Mouse (Mus musculus) myocyte (in vitro differentiated cells): Measurements from ENCODE around the gene Zfp184.

Source experiments
- CEBPB ChIP-seq: IDR thresholded peaks from 2 replicates; pipeline ENCODE4 v1.6.1; 2011; ENCODE audit warnings: mild to moderate bottlenecking, moderate library complexity; ENCODE audit not compliant: poor library complexity, insufficient read depth, severe bottlenecking
- E2F4 ChIP-seq: IDR thresholded peaks from one replicate; pipeline ENCODE4 v1.6.1; 2011; ENCODE audit warnings: mild to moderate bottlenecking, control low read depth, moderate library complexity; ENCODE audit not compliant: insufficient read depth
- MAX ChIP-seq: IDR thresholded peaks from one replicate; pipeline ENCODE4 v1.6.1; 2011; ENCODE audit warnings: low read depth, mild to moderate bottlenecking, control low read depth
- MYOD1 ChIP-seq, 3 experiments: IDR thresholded peaks; one replicate each; pipeline ENCODE4 v1.6.1; 2011; ENCODE audit warnings: control low read depth in 2 of 3, low read depth in 2 of 3, mild to moderate bottlenecking in 2 of 3, moderate library complexity in 1 of 3; ENCODE audit not compliant: insufficient read length in 2 of 3, control insufficient read depth in 1 of 3
- MYOG ChIP-seq, 3 experiments: IDR thresholded peaks; one replicate each; pipeline ENCODE4 v1.6.1; 2011; ENCODE audit warnings: control low read depth in 2 of 3, low read depth in 2 of 3, mild to moderate bottlenecking in 2 of 3; ENCODE audit not compliant: insufficient read length in 2 of 3, control insufficient read depth in 1 of 3, insufficient read depth in 1 of 3
- POLR2A ChIP-seq: IDR thresholded peaks from one replicate; pipeline ENCODE4 v1.6.1; 2011; ENCODE audit warnings: low read depth, mild to moderate bottlenecking, control low read depth, moderate library complexity; ENCODE audit not compliant: insufficient read length
- POLR2AphosphoS2 ChIP-seq: IDR thresholded peaks from one replicate; pipeline ENCODE4 v1.6.1; 2011; ENCODE audit warnings: low read depth, control low read depth; ENCODE audit not compliant: insufficient read length
- SRF ChIP-seq: IDR thresholded peaks from one replicate; pipeline ENCODE4 v1.6.1; 2011; ENCODE audit warnings: low read depth; ENCODE audit not compliant: control insufficient read depth, insufficient read length
- TCF12 ChIP-seq: IDR thresholded peaks from one replicate; pipeline ENCODE4 v1.6.1; 2011; ENCODE audit warnings: mild to moderate bottlenecking, control low read depth; ENCODE audit not compliant: poor library complexity, insufficient read depth, severe bottlenecking
- TCF3 ChIP-seq: IDR thresholded peaks from one replicate; pipeline ENCODE4 v1.6.1; 2011; ENCODE audit warnings: low read depth, control low read depth; ENCODE audit not compliant: insufficient read length
- USF1 ChIP-seq: IDR thresholded peaks from one replicate; pipeline ENCODE4 v1.6.1; 2011; ENCODE audit warnings: low read depth, mild to moderate bottlenecking, control low read depth, moderate library complexity

DNA sequence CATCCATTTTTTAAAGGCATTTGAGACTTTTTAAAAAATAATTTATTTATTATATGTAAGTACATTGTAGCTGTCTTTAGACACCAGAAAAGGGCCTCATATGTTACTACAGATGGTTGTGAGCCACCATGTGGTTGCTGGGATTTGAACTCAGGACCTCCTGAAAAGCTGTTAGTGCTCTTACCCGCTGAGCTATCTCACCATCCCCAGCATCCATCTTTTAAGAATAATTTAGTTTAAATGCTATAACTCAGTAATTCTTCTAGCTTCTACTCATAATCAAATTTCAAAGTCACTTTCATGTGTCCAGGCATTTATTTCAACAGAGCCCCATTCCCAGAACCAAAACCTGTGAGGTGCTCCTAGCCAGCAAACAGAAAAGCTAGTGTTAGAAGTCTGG is 1.2 kb upstream of the Zfp184 start:
- TF ChIP-seq POLR2A (no peak), POLR2AphosphoS2 (no peak), E2F4 (no peak), USF1 (no peak), TCF12 (no peak), TCF3 (no peak), MAX (no peak), MYOD1 (IDR thresholded peaks at IDR 0.05; ENCODE audit: control insufficient read depth in 1 of 3, insufficient read length in 2 of 3, low read depth in 2 of 3) (no peak), CEBPB (no peak), MYOG (IDR thresholded peaks at IDR 0.05; ENCODE audit: control insufficient read depth in 1 of 3, insufficient read depth in 1 of 3, insufficient read length in 2 of 3, low read depth in 2 of 3) (no peak), SRF (no peak)
